Mouse (Mus musculus) MEL (cell line): ENCODE results near the gene Cd207.

ENCODE experiments used
- CHD2 ChIP-seq: IDR thresholded peaks from 2 replicates; pipeline ENCODE4 v1.6.1; 2011; ENCODE audit warnings: low read length, improper control_type of control experiment
- GATA1 ChIP-seq: IDR thresholded peaks from 2 replicates; pipeline ENCODE4 v1.6.1; 2011; ENCODE audit warnings: low read depth, low read length, improper control_type of control experiment
- POLR2A ChIP-seq, 2 experiments: IDR thresholded peaks; 2 replicates each; pipeline ENCODE4 v1.6.1; 2011 to 2012; ENCODE audit warnings: low read length in 2 of 2, mild to moderate bottlenecking in 2 of 2, control low read depth in 1 of 2, improper control_type of control experiment in 1 of 2, low read depth in 1 of 2, moderate library complexity in 1 of 2; ENCODE audit not compliant: control insufficient read depth in 1 of 2, insufficient read depth in 1 of 2, poor library complexity in 1 of 2

DNA sequence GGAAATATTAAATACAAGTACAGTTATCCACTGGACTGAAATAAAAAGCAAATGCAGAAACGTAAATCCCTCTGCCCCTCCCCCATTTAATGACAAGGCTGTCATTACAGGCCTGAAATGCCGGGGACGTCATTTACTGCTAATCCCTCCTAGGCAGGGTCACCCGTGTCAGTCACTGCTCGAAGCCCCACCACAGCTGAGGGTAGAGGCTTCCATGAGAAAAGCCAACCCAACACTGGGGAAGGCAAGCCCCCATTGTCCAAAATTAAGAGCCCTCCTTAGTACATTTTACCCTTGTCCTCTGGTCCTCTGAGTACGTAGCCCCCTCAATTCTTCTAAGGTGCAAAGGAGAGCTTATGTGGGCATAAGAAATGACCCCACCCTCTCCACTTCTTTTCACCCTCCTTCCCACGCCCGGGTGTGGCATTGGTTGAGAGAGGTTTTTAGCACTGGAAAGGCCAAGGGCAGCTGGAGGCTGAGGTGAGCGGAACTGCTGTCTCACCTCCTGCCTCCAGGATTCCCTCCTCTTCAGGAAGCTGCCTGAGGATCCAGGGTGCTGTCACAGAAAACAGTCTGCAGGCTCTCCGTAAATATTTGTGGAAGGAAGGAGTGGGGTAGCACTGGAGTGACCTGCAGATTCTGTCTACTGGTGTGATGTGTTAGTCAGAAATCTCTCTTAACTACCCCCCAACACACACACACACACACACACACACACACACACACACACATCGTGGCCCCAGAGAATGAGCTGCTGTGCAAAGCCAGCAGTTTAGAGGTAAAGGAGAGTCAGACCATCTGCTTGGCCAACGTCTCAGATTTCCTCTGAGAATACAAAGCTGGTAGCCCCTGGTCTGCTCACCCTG lies 35.8 kb upstream of the Cd207 start:
- no peak for TF ChIP-seq CHD2
- TF ChIP-seq POLR2A (IDR thresholded peaks at IDR 0.05; ENCODE audit: control insufficient read depth in 1 of 2, insufficient read depth in 1 of 2, low read depth in 1 of 2, low read length in 2 of 2, poor library complexity in 1 of 2) = no peak
- no peak for TF ChIP-seq GATA1
